Mouse (Mus musculus): ENCODE measurements around the gene Nova2. TPM values are rescaled to one million over a fixed set of nuclear protein-coding genes. Genes with fewer than 3 reads are reported as not detected.

The Nova2 gene
- polyA plus RNA-seq, 1 experiment from 2014 or later: 18.0 TPM

GRCm38 (mm10) chr7:18958384-18958766 lies 32.7 kb downstream of the Nova2 start:
- DNase-seq (ENCODE audit: low spot score) (no peak), ATAC-seq (ENCODE audit: low FRiP score) (0 out of 2 replicates have a peak, but pooled peaks have one; percentile 1)
- H3K4me3 ChIP-seq (ENCODE audit: low read depth, low read length): peak overlapping the region; percentile 35
- no peaks in the 10 kb centered on the region for H3K9me3 ChIP-seq (ENCODE audit: control insufficient read depth, low read length)
- H3K36me3 ChIP-seq (ENCODE audit: control insufficient read depth, insufficient read depth, low read length): no peaks in the 10 kb centered on the region
- H3K27ac ChIP-seq (ENCODE audit: low read depth, low read length): peak overlapping the region; percentile 79; the same call in 1 of the 2 replicates
- H3K4me2 ChIP-seq (replicated peaks; ENCODE audit: low read depth, low read length): peak overlapping the region; percentile 84
- peaks cover 15% of the 10 kb centered on the region for H3K27me3 ChIP-seq (ENCODE audit: control insufficient read depth, insufficient read depth, low read length)
- H3K4me1 ChIP-seq (replicated peaks; ENCODE audit: control insufficient read depth, insufficient read depth, low read length): peaks cover 24% of the 10 kb centered on the region
- peak overlapping the region; percentile 64 for H3K9ac ChIP-seq (ENCODE audit: low read depth, low read length)
- 3% methylated on average over 21 of the region's 21 CpGs for WGBS

GRCm38 (mm10) chr7:18959446-18959845 lies 33.8 kb downstream of the Nova2 start:
- Histone ChIP-seq H3K4me3 (ENCODE audit: low read depth, low read length) (no peak overlapping the region), H3K27me3 (ENCODE audit: control insufficient read depth, insufficient read depth, low read length) (peaks cover 15% of the 10 kb centered on the region), H3K4me1 (replicated peaks; ENCODE audit: control insufficient read depth, insufficient read depth, low read length) (peaks cover 25% of the 10 kb centered on the region), H3K9me3 (ENCODE audit: control insufficient read depth, low read length) (no peaks in the 10 kb centered on the region), H3K9ac (ENCODE audit: low read depth, low read length) (no peak overlapping the region), H3K4me2 (replicated peaks; ENCODE audit: low read depth, low read length) (no peak overlapping the region), H3K27ac (ENCODE audit: low read depth, low read length) (no peak overlapping the region), H3K36me3 (ENCODE audit: control insufficient read depth, insufficient read depth, low read length) (no peaks in the 10 kb centered on the region)
- WGBS: 69% methylated on average over 8 of the region's 8 CpGs
- DNase-seq (ENCODE audit: low spot score) (peak; percentile 45), ATAC-seq (ENCODE audit: low FRiP score) (no peak)

- Histone ChIP-seq H3K9ac (ENCODE audit: low read depth, low read length) (no peak overlapping the region), H3K27me3 (ENCODE audit: control insufficient read depth, insufficient read depth, low read length) (peaks cover 14% of the 10 kb centered on the region)
Measured at GRCm38 (mm10) chr7:18962171-18962792, 36.6 kb downstream of the Nova2 start.

GRCm38 (mm10) chr7:18962795-18963194 lies 37.1 kb downstream of the Nova2 start:
- Histone ChIP-seq H3K36me3 (ENCODE audit: control insufficient read depth, insufficient read depth, low read length) (no peaks in the 10 kb centered on the region), H3K27ac (ENCODE audit: low read depth, low read length) (0 out of 2 replicates have a peak overlapping the region, but pooled peaks have one; percentile 17), H3K4me2 (replicated peaks; ENCODE audit: low read depth, low read length) (peak overlapping the region; percentile 46), H3K9me3 (ENCODE audit: control insufficient read depth, low read length) (no peaks in the 10 kb centered on the region), H3K4me1 (replicated peaks; ENCODE audit: control insufficient read depth, insufficient read depth, low read length) (peaks cover 19% of the 10 kb centered on the region), H3K4me3 (ENCODE audit: low read depth, low read length) (peak overlapping the region; percentile 6; the same call in 1 of the 2 replicates), H3K27me3 (ENCODE audit: control insufficient read depth, insufficient read depth, low read length) (peaks cover 11% of the 10 kb centered on the region), H3K9ac (ENCODE audit: low read depth, low read length) (no peak overlapping the region)
- DNase-seq (ENCODE audit: low spot score) (peak; percentile 55), ATAC-seq (ENCODE audit: low FRiP score) (no peak)
- WGBS: 1% methylated on average over 20 of the region's 20 CpGs

More at GRCm38 (mm10) chr7:18962171-18962792, 36.6 kb downstream of the Nova2 start:
- WGBS: under 1% methylated on average over 17 of the region's 17 CpGs
- Histone ChIP-seq H3K36me3 (ENCODE audit: control insufficient read depth, insufficient read depth, low read length) (no peaks in the 10 kb centered on the region), H3K4me3 (ENCODE audit: low read depth, low read length) (peak overlapping the region; percentile 6; the same call in 1 of the 2 replicates), H3K9me3 (ENCODE audit: control insufficient read depth, low read length) (no peaks in the 10 kb centered on the region), H3K27ac (ENCODE audit: low read depth, low read length) (no peak overlapping the region), H3K4me1 (replicated peaks; ENCODE audit: control insufficient read depth, insufficient read depth, low read length) (peaks cover 24% of the 10 kb centered on the region), H3K4me2 (replicated peaks; ENCODE audit: low read depth, low read length) (peak overlapping the region; percentile 46)
- ATAC-seq (ENCODE audit: low FRiP score): no peak
- peak; percentile 53 for DNase-seq (ENCODE audit: low spot score)

GRCm38 (mm10) chr7:18963294-18963843 lies 37.7 kb downstream of the Nova2 start:
- Histone ChIP-seq H3K36me3 (ENCODE audit: control insufficient read depth, insufficient read depth, low read length) (no peaks in the 10 kb centered on the region), H3K4me1 (replicated peaks; ENCODE audit: control insufficient read depth, insufficient read depth, low read length) (peaks cover 19% of the 10 kb centered on the region), H3K4me3 (ENCODE audit: low read depth, low read length) (no peak overlapping the region), H3K4me2 (replicated peaks; ENCODE audit: low read depth, low read length) (no peak overlapping the region; the same call in 1 of the 2 replicates), H3K27me3 (ENCODE audit: control insufficient read depth, insufficient read depth, low read length) (peaks cover 5% of the 10 kb centered on the region), H3K27ac (ENCODE audit: low read depth, low read length) (no peak overlapping the region), H3K9ac (ENCODE audit: low read depth, low read length) (0 out of 2 replicates have a peak overlapping the region, but pooled peaks have one; percentile 15), H3K9me3 (ENCODE audit: control insufficient read depth, low read length) (no peaks in the 10 kb centered on the region)
- DNase-seq (ENCODE audit: low spot score) (no peak), ATAC-seq (ENCODE audit: low FRiP score) (no peak)
- WGBS: 2% methylated on average over 19 of the region's 19 CpGs

- no peak for ATAC-seq (ENCODE audit: low FRiP score)
- Histone ChIP-seq H3K4me2 (replicated peaks; ENCODE audit: low read depth, low read length) (no peak overlapping the region), H3K4me1 (replicated peaks; ENCODE audit: control insufficient read depth, insufficient read depth, low read length) (peaks cover 16% of the 10 kb centered on the region), H3K9me3 (ENCODE audit: control insufficient read depth, low read length) (no peaks in the 10 kb centered on the region), H3K27ac (ENCODE audit: low read depth, low read length) (no peak overlapping the region), H3K9ac (ENCODE audit: low read depth, low read length) (no peak overlapping the region), H3K36me3 (ENCODE audit: control insufficient read depth, insufficient read depth, low read length) (no peaks in the 10 kb centered on the region), H3K27me3 (ENCODE audit: control insufficient read depth, insufficient read depth, low read length) (peaks cover 4% of the 10 kb centered on the region), H3K4me3 (ENCODE audit: low read depth, low read length) (no peak overlapping the region)
- DNase-seq (ENCODE audit: low spot score): no peak
- 82% methylated on average over 5 of the region's 5 CpGs for whole genome bisulfite sequencing
Measured at GRCm38 (mm10) chr7:18965312-18965711, 39.6 kb downstream of the Nova2 start.

- WGBS: 7% methylated on average over 8 of the region's 8 CpGs
- ATAC-seq (ENCODE audit: low FRiP score) (peak; percentile 60), DNase-seq (ENCODE audit: low spot score) (peak; percentile 53)
- no peak overlapping the region for H3K27ac ChIP-seq (ENCODE audit: low read depth, low read length)
- no peak overlapping the region for H3K9ac ChIP-seq (ENCODE audit: low read depth, low read length)
- no peaks in the 10 kb centered on the region for H3K9me3 ChIP-seq (ENCODE audit: control insufficient read depth, low read length)
- no peaks in the 10 kb centered on the region for H3K36me3 ChIP-seq (ENCODE audit: control insufficient read depth, insufficient read depth, low read length)
- peaks cover 5% of the 10 kb centered on the region; the same call in 1 of the 2 replicates for H3K4me1 ChIP-seq (replicated peaks; ENCODE audit: control insufficient read depth, insufficient read depth, low read length)
- peaks cover 2% of the 10 kb centered on the region for H3K27me3 ChIP-seq (ENCODE audit: control insufficient read depth, insufficient read depth, low read length)
- H3K4me2 ChIP-seq (replicated peaks; ENCODE audit: low read depth, low read length): no peak overlapping the region
- H3K4me3 ChIP-seq (ENCODE audit: low read depth, low read length): no peak overlapping the region
Measured at GRCm38 (mm10) chr7:18967603-18968002, 41.9 kb downstream of the Nova2 start.

GRCm38 (mm10) chr7:18970956-18971355 lies 45.3 kb downstream of the Nova2 start:
- ATAC-seq (ENCODE audit: low FRiP score): no peak
- no peak overlapping the region for H3K9ac ChIP-seq (ENCODE audit: low read depth, low read length)
- no peaks in the 10 kb centered on the region for H3K36me3 ChIP-seq (ENCODE audit: control insufficient read depth, insufficient read depth, low read length)
- no peak overlapping the region for H3K4me2 ChIP-seq (replicated peaks; ENCODE audit: low read depth, low read length)
- WGBS: 85% methylated on average over 3 of the region's 3 CpGs
- H3K9me3 ChIP-seq (ENCODE audit: control insufficient read depth, low read length): no peaks in the 10 kb centered on the region
- no peak overlapping the region for H3K4me3 ChIP-seq (ENCODE audit: low read depth, low read length)
- no peaks in the 10 kb centered on the region for H3K4me1 ChIP-seq (replicated peaks; ENCODE audit: control insufficient read depth, insufficient read depth, low read length)
- DNase-seq (ENCODE audit: low spot score): no peak
- 0 out of 2 replicates have a peak, but pooled peaks cover under 1% of the 10 kb centered on the region for H3K27me3 ChIP-seq (ENCODE audit: control insufficient read depth, insufficient read depth, low read length)
- no peak overlapping the region for H3K27ac ChIP-seq (ENCODE audit: low read depth, low read length)

- no peak overlapping the region for H3K4me2 ChIP-seq (replicated peaks; ENCODE audit: low read depth, low read length)
- no peaks in the 10 kb centered on the region for H3K36me3 ChIP-seq (ENCODE audit: control insufficient read depth, insufficient read depth, low read length)
- ATAC-seq (ENCODE audit: low FRiP score) (no peak), DNase-seq (ENCODE audit: low spot score) (no peak)
- no peak overlapping the region for H3K27ac ChIP-seq (ENCODE audit: low read depth, low read length)
- WGBS: 97% methylated on average over 9 of the region's 9 CpGs
- H3K4me1 ChIP-seq (replicated peaks; ENCODE audit: control insufficient read depth, insufficient read depth, low read length): no peaks in the 10 kb centered on the region
- H3K27me3 ChIP-seq (ENCODE audit: control insufficient read depth, insufficient read depth, low read length): no peaks in the 10 kb centered on the region
- no peak overlapping the region for H3K9ac ChIP-seq (ENCODE audit: low read depth, low read length)
- H3K4me3 ChIP-seq (ENCODE audit: low read depth, low read length): no peak overlapping the region
- no peaks in the 10 kb centered on the region for H3K9me3 ChIP-seq (ENCODE audit: control insufficient read depth, low read length)
Measured at GRCm38 (mm10) chr7:18978381-18978780, 52.7 kb downstream of the Nova2 start.

All from hindbrain, embryonic 11.5 days (tissue).